Mouse (Mus musculus): ENCODE results near the gene Gm21973.

The Gm21973 gene

GRCm38 (mm10) chr15:10325080-10325479, at the start of gene Gm21973:
Gene Gm21973 (plus strand): TSS chr15:10325380.
- DNase-seq (ENCODE audit: low read depth, low spot score), result no peak

GRCm38 (mm10) chr15:10276386-10276785, 48.8 kb upstream of the Gm21973 start:
- DNase-seq (ENCODE audit: low read depth, low spot score), result no peak

- DNase-seq (ENCODE audit: low read depth, low spot score), result no peak
Observed at GRCm38 (mm10) chr15:10277461-10277860, 47.7 kb upstream of the Gm21973 start.

GRCm38 (mm10) chr15:10281546-10281945, 43.6 kb upstream of the Gm21973 start:
- DNase-seq (ENCODE audit: low read depth, low spot score), result no peak

- no peak for DNase-seq (ENCODE audit: low read depth, low spot score)
Observed at GRCm38 (mm10) chr15:10283661-10284060, 41.5 kb upstream of the Gm21973 start.

- DNase-seq (ENCODE audit: low read depth, low spot score), result no peak
Observed at GRCm38 (mm10) chr15:10296570-10296969, 28.6 kb upstream of the Gm21973 start.

GRCm38 (mm10) chr15:10298058-10298457, 27.1 kb upstream of the Gm21973 start:
- no peak for DNase-seq (ENCODE audit: low read depth, low spot score)

GRCm38 (mm10) chr15:10299467-10299866, 25.7 kb upstream of the Gm21973 start:
- DNase-seq (ENCODE audit: low read depth, low spot score), result no peak

- DNase-seq (ENCODE audit: low read depth, low spot score), result no peak
Observed at GRCm38 (mm10) chr15:10306461-10306860, 18.7 kb upstream of the Gm21973 start.

- DNase-seq (ENCODE audit: low read depth, low spot score), result no peak
Observed at GRCm38 (mm10) chr15:10311826-10312225, 13.4 kb upstream of the Gm21973 start.

GRCm38 (mm10) chr15:10313522-10314455, 11.4 kb upstream of the Gm21973 start:
- DNase-seq (ENCODE audit: low read depth, low spot score), result peak; percentile 25

- DNase-seq (ENCODE audit: low read depth, low spot score), result no peak
Observed at GRCm38 (mm10) chr15:10330626-10331025, 5.4 kb downstream of the Gm21973 start.

- no peak for DNase-seq (ENCODE audit: low read depth, low spot score)
Observed at GRCm38 (mm10) chr15:10332566-10332965, 7.4 kb downstream of the Gm21973 start.

- no peak for DNase-seq (ENCODE audit: low read depth, low spot score)
Observed at GRCm38 (mm10) chr15:10338606-10339005, 13.4 kb downstream of the Gm21973 start.

GRCm38 (mm10) chr15:10347044-10347443, 21.9 kb downstream of the Gm21973 start:
- DNase-seq (ENCODE audit: low read depth, low spot score), result no peak

- no peak for DNase-seq (ENCODE audit: low read depth, low spot score)
Observed at GRCm38 (mm10) chr15:10358039-10358948, 33.1 kb downstream of the Gm21973 start, which contains the start of gene Agxt2. Gene Agxt2 (plus strand): TSS chr15:10358532.

GRCm38 (mm10) chr15:10366331-10366730, 41.2 kb downstream of the Gm21973 start:
- DNase-seq (ENCODE audit: low read depth, low spot score), result no peak

- no peak for DNase-seq (ENCODE audit: low read depth, low spot score)
Observed at GRCm38 (mm10) chr15:10375404-10375803, 50.2 kb downstream of the Gm21973 start.

GRCm38 (mm10) chr15:10378338-10378959, 53.3 kb downstream of the Gm21973 start:
- no peak for DNase-seq (ENCODE audit: low read depth, low spot score)

GRCm38 (mm10) chr15:10379757-10380458, 54.7 kb downstream of the Gm21973 start:
- DNase-seq (ENCODE audit: low read depth, low spot score), result no peak

GRCm38 (mm10) chr15:10387263-10387662, 62.1 kb downstream of the Gm21973 start:
- DNase-seq (ENCODE audit: low read depth, low spot score), result no peak
